Mouse (Mus musculus) activated CD4-positive, CD25-positive, alpha-beta regulatory T cell (primary cell): ENCODE measurements around the gene Cd40lg. TPM values are rescaled to one million over a fixed set of nuclear protein-coding genes. Genes with fewer than 3 reads are reported as not detected.

ENCODE experiments used
- polyA plus RNA-seq, 2 experiments: library from polyadenylated mRNA; unstranded; fragments of 100-300 nt; shearing (Covaris generic); gene quantifications; one replicate each; pipeline ENCODE4 v1.2.1; 2017

The Cd40lg gene
- polyA plus RNA-seq, result 10 to 100 TPM; 37.0 to 79.0 TPM

GRCm38 (mm10) chrX:57211876-57212275, at the start of gene Cd40lg:
Gene Cd40lg (plus strand): TSS chrX:57212143.

Other genes starting within 250 kb of the Cd40lg start
- under 1 TPM in 1 of 2 experiments, not detected in 1; 0.10 TPM for gene Brs3, start 169.1 kb upstream of the Cd40lg start, polyA plus RNA-seq
- gene Htatsf1, start 158.6 kb upstream of the Cd40lg start, polyA plus RNA-seq, result 10 to 100 TPM; 50.8 to 67.2 TPM
- gene Vgll1, start 124.0 kb upstream of the Cd40lg start, polyA plus RNA-seq, result not detected
- gene Arhgef6, start 126.6 kb downstream of the Cd40lg start, polyA plus RNA-seq, result 100 to 1,000 TPM in 1 of 2 experiments, 10 to 100 TPM in 1; 98.5 to 127 TPM
- gene Rbmx, start 180.9 kb downstream of the Cd40lg start, polyA plus RNA-seq, result 10 to 100 TPM; 56.4 to 67.0 TPM
- gene Gm364, start 197.0 kb downstream of the Cd40lg start, polyA plus RNA-seq, result not detected